Mouse (Mus musculus) kidney, adult 2 months (tissue): ENCODE results near the gene Arhgap9.

Experiments used
- CTCF ChIP-seq: fragments of 200-500 bp; conservative IDR thresholded peaks from 2 replicates; pipeline ENCODE4 v1.5.1; 2011; ENCODE audit warnings: low read depth, mild to moderate bottlenecking, control low read depth, low read length, moderate library complexity, mixed read lengths; ENCODE audit not compliant: insufficient read depth, insufficient read length
- POLR2A ChIP-seq: fragments of 200-500 bp; IDR thresholded peaks from one replicate; pipeline ENCODE4 v1.6.1; 2011; ENCODE audit warnings: low read depth, low read length, control low read depth

- TF ChIP-seq CTCF (no peak), POLR2A (no peak)
Measured at GRCm38 (mm10) chr10:127377700-127378099, 55.9 kb downstream of the Arhgap9 start.
